Mouse (Mus musculus): ENCODE data around the gene Inafm2. TPM values are rescaled to one million over a fixed set of nuclear protein-coding genes. Genes with fewer than 3 reads are reported as not detected.
A peak's percentile ranks its signal among the peaks of the same experiment; 100 is the strongest.

Inafm2 gene
- polyA plus RNA-seq, 1 experiment from 2014 or later = 24.1 TPM

DNA sequence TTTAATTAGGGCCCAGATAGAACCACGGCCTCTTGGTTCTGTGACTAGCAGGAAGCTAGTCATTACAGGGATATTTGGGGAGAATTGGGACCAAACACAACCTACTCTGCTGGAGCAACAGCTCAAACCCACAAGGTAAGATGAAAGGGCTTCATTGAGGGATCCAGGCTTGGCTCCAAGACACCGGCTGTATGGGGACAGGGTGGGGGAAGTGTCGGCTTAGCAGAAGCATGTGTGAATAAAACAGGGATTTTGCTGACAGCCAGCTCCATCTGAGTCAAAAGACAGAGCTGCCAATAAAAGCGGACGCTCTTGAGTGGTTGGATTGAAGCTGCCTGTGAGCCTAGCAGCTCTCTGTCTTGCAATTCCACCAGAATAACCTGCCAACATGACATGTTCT lies 12.2 kb upstream of the Inafm2 start:
- no peaks in the 10 kb centered on the region for H3K36me3 ChIP-seq (ENCODE audit: control insufficient read depth, insufficient read depth, low read length)
- H3K4me3 ChIP-seq (ENCODE audit: low read length) = no peak overlapping the region
- 57% methylated on average over 5 of the region's 5 CpGs for WGBS
- H3K4me1 ChIP-seq (ENCODE audit: control insufficient read depth, insufficient read depth, low read length) = peaks cover 8% of the 10 kb centered on the region
- no peak overlapping the region for H3K9ac ChIP-seq (ENCODE audit: low read depth, low read length)
- H3K27me3 ChIP-seq (replicated peaks; ENCODE audit: control insufficient read depth, insufficient read depth, low read length) = peaks cover 4% of the 10 kb centered on the region; the same call in 1 of the 2 replicates
- ATAC-seq = no peak
- no peak overlapping the region for H3K27ac ChIP-seq (ENCODE audit: low read length)
- H3K9me3 ChIP-seq (ENCODE audit: control insufficient read depth, low read length) = no peaks in the 10 kb centered on the region
- H3K4me2 ChIP-seq (ENCODE audit: low read depth, low read length) = no peak overlapping the region

DNA sequence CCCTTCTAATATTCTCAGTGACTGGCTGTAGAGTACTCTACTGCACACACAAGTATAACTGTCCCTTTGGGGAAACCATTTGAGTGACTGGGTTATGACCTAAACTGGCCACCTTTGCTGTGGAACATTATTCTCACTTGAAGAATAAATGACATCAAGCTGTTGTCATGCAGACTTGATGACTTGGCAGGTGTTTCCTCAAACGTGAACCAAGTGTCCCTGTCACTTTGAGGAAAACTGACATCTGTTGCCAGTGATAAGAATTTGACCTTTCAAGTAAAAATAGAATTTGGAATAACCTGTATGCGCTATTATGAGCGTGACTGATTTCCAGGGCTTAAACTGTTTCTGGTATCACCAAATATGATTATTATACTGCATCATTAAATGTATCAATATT lies 5.2 kb upstream of the Inafm2 start:
- Histone ChIP-seq H3K4me3 (ENCODE audit: low read length) (no peak overlapping the region), H3K27ac (ENCODE audit: low read length) (no peak overlapping the region), H3K9ac (ENCODE audit: low read depth, low read length) (no peak overlapping the region), H3K4me1 (ENCODE audit: control insufficient read depth, insufficient read depth, low read length) (peaks cover 7% of the 10 kb centered on the region; the same call in 1 of the 2 replicates), H3K27me3 (replicated peaks; ENCODE audit: control insufficient read depth, insufficient read depth, low read length) (peaks cover 8% of the 10 kb centered on the region; the same call in 1 of the 2 replicates), H3K36me3 (ENCODE audit: control insufficient read depth, insufficient read depth, low read length) (no peaks in the 10 kb centered on the region), H3K9me3 (ENCODE audit: control insufficient read depth, low read length) (no peaks in the 10 kb centered on the region), H3K4me2 (ENCODE audit: low read depth, low read length) (no peak overlapping the region)
- no peak for ATAC-seq
- 59% methylated on average over 3 of the region's 3 CpGs for WGBS

DNA sequence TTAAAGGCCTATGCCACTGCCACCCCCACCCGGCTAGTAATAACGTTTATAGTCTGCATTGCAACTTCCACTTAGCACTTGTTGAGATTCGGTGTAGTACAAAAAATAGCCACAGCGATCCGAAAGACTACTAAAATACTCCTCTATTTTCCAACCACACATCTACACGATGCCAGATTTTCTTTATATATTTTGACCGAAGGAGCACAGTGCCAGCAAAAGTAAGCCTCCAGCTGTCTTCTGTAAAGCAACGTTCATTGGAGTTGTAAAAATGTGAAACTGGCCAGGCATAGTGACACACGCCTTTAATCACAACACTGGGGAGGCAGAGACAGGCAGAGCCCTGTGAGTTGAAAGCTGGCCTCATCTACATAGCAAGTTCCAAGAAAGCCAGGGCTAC lies 4.4 kb upstream of the Inafm2 start:
- Histone ChIP-seq H3K36me3 (ENCODE audit: control insufficient read depth, insufficient read depth, low read length) (no peaks in the 10 kb centered on the region), H3K4me3 (ENCODE audit: low read length) (no peak overlapping the region), H3K9ac (ENCODE audit: low read depth, low read length) (no peak overlapping the region), H3K27me3 (replicated peaks; ENCODE audit: control insufficient read depth, insufficient read depth, low read length) (peaks cover 8% of the 10 kb centered on the region; the same call in 1 of the 2 replicates), H3K4me1 (ENCODE audit: control insufficient read depth, insufficient read depth, low read length) (peaks cover 7% of the 10 kb centered on the region; the same call in 1 of the 2 replicates), H3K4me2 (ENCODE audit: low read depth, low read length) (no peak overlapping the region), H3K9me3 (ENCODE audit: control insufficient read depth, low read length) (no peaks in the 10 kb centered on the region), H3K27ac (ENCODE audit: low read length) (no peak overlapping the region)
- no peak for ATAC-seq
- WGBS = 61% methylated on average over 9 of the region's 9 CpGs

DNA sequence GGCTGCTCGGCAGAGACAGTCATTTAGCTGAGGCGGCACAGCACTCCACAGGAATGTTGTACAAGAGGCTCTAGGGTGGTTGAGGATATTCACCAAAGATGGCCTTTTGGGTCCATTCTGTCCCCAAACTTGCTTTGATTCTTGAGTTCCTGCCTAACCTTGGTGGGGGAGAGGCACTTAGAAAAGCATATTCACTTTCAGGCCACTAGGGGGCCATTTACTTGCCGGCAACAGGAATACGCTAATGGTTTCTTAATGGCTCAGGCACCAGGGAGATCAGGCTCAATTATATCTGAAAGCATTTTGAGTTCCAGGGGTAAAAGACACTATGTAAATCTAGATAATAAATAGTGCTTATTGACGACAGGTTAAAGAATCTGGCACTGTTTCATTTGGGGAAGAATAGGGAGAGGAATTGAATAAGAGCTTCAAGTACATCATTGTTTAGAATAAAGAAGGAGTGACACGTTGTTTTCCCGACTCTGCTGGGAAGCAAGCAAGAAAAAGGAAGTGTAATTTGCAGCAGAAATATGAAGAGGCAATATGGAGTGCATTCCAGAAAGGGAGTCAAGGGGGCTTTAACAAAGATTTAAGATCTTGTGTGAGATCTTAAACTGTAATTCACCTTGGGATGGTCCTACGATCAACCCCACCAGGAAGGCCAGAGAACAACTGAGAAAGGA lies 2.2 kb upstream of the Inafm2 start:
- no peak for ATAC-seq
- no peak overlapping the region for H3K4me3 ChIP-seq (ENCODE audit: low read length)
- H3K27me3 ChIP-seq (replicated peaks; ENCODE audit: control insufficient read depth, insufficient read depth, low read length) = peaks cover 8% of the 10 kb centered on the region; the same call in 1 of the 2 replicates
- no peak overlapping the region for H3K4me2 ChIP-seq (ENCODE audit: low read depth, low read length)
- peaks cover 16% of the 10 kb centered on the region for H3K4me1 ChIP-seq (ENCODE audit: control insufficient read depth, insufficient read depth, low read length)
- no peaks in the 10 kb centered on the region for H3K36me3 ChIP-seq (ENCODE audit: control insufficient read depth, insufficient read depth, low read length)
- 27% methylated on average over 8 of the region's 8 CpGs for WGBS
- H3K27ac ChIP-seq (ENCODE audit: low read length) = no peak overlapping the region
- no peaks in the 10 kb centered on the region for H3K9me3 ChIP-seq (ENCODE audit: control insufficient read depth, low read length)
- no peak overlapping the region for H3K9ac ChIP-seq (ENCODE audit: low read depth, low read length)

DNA sequence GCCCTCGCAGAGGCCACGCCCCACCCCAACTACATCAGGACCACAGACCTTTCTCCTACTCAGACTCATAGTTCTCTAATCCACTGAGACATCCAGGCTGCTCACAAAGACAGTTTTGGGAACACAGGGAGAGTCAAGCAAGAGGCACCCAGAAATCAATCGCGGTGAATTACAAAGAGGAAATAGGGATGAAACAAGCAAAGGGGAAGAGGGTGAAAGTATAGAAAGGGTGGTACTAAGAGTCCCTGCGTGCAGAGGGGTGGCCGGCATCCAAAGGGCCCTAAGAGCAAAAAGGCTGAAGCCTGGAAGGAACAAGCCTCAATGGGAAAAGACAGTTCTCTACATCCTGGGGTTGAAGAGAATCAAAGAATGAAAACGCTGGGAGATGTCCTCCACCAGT lies 937 bp upstream of the Inafm2 start:
- no peak for ATAC-seq
- H3K4me3 ChIP-seq (ENCODE audit: low read length) = no peak overlapping the region
- H3K9ac ChIP-seq (ENCODE audit: low read depth, low read length) = no peak overlapping the region; the same call in 1 of the 2 replicates

DNA sequence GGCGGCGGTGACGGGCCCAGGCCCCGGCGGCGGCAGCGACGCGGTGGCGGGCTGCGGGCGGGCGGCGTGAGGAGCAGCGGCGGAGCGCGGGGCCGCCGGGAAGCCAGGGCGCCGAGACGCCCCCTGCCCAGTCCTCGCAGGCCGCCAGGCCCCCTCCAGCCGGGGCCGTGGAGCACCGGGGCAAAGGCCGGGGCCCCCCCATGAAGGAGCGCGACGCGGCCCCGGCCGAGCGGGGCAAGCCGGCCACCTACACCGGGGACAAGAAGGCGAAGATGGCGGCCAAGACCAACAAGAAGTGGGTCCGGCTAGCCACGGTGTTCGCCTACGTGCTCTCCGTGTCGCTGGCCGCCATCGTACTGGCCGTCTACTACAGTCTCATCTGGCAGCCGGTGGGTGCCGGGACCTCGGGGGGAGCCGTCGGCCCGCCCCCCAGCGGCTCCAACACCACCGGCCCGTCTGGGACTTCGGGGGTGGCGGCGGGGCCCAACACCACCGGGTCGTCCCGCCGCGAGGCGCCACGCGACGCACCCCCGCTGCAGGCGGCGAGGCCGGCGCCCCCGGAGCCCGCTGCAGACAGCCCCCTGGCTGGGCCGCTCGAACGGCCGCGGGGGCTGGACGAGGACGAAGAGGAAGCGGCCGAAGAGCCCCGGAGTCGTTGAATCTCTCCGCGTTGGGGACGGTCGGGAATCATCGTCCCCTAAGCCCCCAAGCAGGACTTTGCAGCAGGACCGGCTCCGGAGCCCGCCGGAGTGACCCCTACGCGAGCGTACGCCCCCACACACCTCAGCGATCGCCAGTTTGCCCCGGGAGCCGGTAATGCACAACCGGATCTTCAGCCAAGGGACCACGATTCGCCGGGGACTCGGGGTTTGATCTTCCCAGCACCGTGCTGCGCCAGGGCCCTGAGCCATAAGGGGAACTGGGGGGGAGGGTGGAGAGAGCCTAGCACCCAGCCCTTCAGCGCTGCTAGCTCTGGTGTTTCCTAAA lies 650 bp downstream of the Inafm2 start:
- Histone ChIP-seq H3K4me3 (ENCODE audit: low read length) (peak overlapping the region; percentile 86), H3K9me3 (ENCODE audit: control insufficient read depth, low read length) (no peaks in the 10 kb centered on the region), H3K9ac (ENCODE audit: low read depth, low read length) (peak overlapping the region; percentile 89), H3K27ac (ENCODE audit: low read length) (peak overlapping the region; percentile 21; the same call in 1 of the 2 replicates), H3K36me3 (ENCODE audit: control insufficient read depth, insufficient read depth, low read length) (0 out of 2 replicates have a peak, but pooled peaks cover 4% of the 10 kb centered on the region), H3K4me2 (ENCODE audit: low read depth, low read length) (peak overlapping the region; percentile 96), H3K27me3 (replicated peaks; ENCODE audit: control insufficient read depth, insufficient read depth, low read length) (peaks cover 8% of the 10 kb centered on the region; the same call in 1 of the 2 replicates), H3K4me1 (ENCODE audit: control insufficient read depth, insufficient read depth, low read length) (peaks cover 16% of the 10 kb centered on the region)
- WGBS = under 1% methylated on average over 98 of the region's 113 CpGs
- peak; percentile 53 for ATAC-seq

More for the DNA sequence above, 937 bp upstream of the Inafm2 start:
- H3K4me2 ChIP-seq (ENCODE audit: low read depth, low read length) = 0 out of 2 replicates have a peak overlapping the region, but pooled peaks have one; percentile 96
- H3K4me1 ChIP-seq (ENCODE audit: control insufficient read depth, insufficient read depth, low read length) = peaks cover 16% of the 10 kb centered on the region
- 0 out of 2 replicates have a peak, but pooled peaks cover 4% of the 10 kb centered on the region for H3K36me3 ChIP-seq (ENCODE audit: control insufficient read depth, insufficient read depth, low read length)
- H3K9me3 ChIP-seq (ENCODE audit: control insufficient read depth, low read length) = no peaks in the 10 kb centered on the region
- no peak overlapping the region for H3K27ac ChIP-seq (ENCODE audit: low read length)
- WGBS = 19% methylated on average over 7 of the region's 7 CpGs
- peaks cover 8% of the 10 kb centered on the region; the same call in 1 of the 2 replicates for H3K27me3 ChIP-seq (replicated peaks; ENCODE audit: control insufficient read depth, insufficient read depth, low read length)

DNA sequence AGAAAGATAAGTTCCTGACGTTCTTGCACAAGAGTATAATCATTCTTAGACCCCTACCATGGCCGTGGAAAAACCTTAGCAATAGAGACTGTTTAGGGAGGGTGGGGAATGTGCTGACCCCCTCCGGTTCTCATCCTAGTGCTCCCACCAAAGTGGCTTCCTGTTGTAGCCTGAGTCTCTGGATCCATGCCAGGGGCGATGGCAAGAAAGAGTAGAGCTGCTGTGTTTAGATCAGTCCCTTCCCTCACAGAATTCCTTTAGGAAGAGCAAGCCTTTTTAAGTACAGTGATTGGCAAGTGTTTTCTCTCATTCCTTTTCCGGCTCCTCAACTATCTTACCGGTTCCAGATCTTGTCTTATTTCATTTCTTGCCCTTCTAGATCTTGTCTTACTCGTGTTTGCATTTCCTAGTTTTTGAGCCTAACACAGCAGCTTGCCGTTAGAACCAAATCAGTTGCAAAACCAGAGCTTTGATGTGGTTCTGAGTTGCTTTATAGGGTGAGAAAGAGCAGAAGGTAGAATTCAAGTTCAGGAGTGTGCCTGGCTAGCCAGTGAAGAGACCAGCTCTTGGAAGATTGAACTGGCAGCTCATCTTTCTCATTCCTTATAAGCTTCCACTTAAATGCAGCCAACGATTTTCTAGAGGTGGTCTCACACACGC lies 1.9 kb downstream of the Inafm2 start:
- peaks cover under 1% of the 10 kb centered on the region; the same call in 1 of the 2 replicates for H3K27me3 ChIP-seq (replicated peaks; ENCODE audit: control insufficient read depth, insufficient read depth, low read length)
- peak overlapping the region; percentile 86 for H3K4me3 ChIP-seq (ENCODE audit: low read length)
- H3K36me3 ChIP-seq (ENCODE audit: control insufficient read depth, insufficient read depth, low read length) = 0 out of 2 replicates have a peak, but pooled peaks cover 4% of the 10 kb centered on the region
- WGBS = 36% methylated on average over 10 of the region's 10 CpGs
- peaks cover 28% of the 10 kb centered on the region for H3K4me1 ChIP-seq (ENCODE audit: control insufficient read depth, insufficient read depth, low read length)
- H3K9me3 ChIP-seq (ENCODE audit: control insufficient read depth, low read length) = no peaks in the 10 kb centered on the region
- no peak overlapping the region for H3K27ac ChIP-seq (ENCODE audit: low read length)
- ATAC-seq = no peak
- H3K9ac ChIP-seq (ENCODE audit: low read depth, low read length) = 0 out of 2 replicates have a peak overlapping the region, but pooled peaks have one; percentile 2
- peak overlapping the region; percentile 96 for H3K4me2 ChIP-seq (ENCODE audit: low read depth, low read length)

DNA sequence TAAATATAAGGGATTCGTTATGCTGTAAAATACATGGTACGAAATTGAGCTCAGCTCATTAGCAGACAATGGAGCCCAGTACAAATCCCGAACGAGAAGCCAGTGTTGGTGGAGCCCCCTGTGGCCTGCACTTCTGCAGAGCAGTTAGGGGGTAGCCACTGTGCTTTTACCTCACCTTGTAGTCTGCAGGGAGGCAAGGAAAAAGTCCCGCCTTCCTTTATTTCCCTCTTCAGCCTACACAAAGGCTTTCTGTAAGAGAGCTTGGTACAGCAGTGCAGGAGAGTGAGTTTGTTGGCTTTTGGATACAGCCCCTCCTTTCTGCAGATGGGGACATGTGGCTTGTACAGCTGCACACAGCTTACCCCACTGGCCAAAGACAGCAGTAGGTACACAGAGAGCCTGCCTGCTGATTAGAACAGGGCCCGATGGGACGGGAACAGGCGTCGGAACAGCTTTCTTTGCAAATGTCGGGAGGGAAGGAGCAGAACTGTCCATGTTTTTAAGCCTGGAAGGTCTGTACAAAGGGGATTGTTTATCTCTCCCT lies 3.9 kb downstream of the Inafm2 start:
- Histone ChIP-seq H3K27ac (ENCODE audit: low read length) (no peak overlapping the region), H3K4me2 (ENCODE audit: low read depth, low read length) (no peak overlapping the region), H3K36me3 (ENCODE audit: control insufficient read depth, insufficient read depth, low read length) (0 out of 2 replicates have a peak, but pooled peaks cover 4% of the 10 kb centered on the region), H3K4me1 (ENCODE audit: control insufficient read depth, insufficient read depth, low read length) (peaks cover 28% of the 10 kb centered on the region), H3K27me3 (replicated peaks; ENCODE audit: control insufficient read depth, insufficient read depth, low read length) (no peaks in the 10 kb centered on the region), H3K9me3 (ENCODE audit: control insufficient read depth, low read length) (no peaks in the 10 kb centered on the region), H3K9ac (ENCODE audit: low read depth, low read length) (no peak overlapping the region), H3K4me3 (ENCODE audit: low read length) (no peak overlapping the region)
- ATAC-seq = no peak
- 57% methylated on average over 10 of the region's 10 CpGs for WGBS
